Mouse (Mus musculus): ENCODE data around the gene Lmntd1.

DNA sequence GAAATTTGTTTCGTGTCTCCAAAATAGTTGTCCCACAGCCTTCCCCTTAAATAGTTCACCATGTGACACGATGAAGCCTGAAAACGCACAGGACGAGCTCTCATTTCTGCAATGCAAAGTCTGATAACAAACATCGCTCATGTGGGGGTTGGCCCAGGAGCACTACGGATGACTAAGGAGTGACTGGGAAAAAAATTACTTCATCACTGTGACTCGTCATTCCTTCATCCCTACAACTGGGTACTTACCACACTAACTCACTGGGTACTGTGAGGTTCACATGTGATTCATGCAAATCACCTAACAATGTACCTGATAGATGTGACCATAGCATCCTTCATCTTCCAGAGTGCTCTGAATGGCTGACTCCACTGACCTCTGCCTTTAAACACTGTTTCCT lies 118.4 kb downstream of the Lmntd1 start:
- TF ChIP-seq SRF (IDR thresholded peaks at IDR 0.05; ENCODE audit: control insufficient read depth, insufficient read length, low read depth), result no peak
- TF ChIP-seq USF1 (IDR thresholded peaks at IDR 0.05; ENCODE audit: low read depth), result no peak
